Mouse (Mus musculus) bone marrow, adult 2 months (tissue): Measurements from ENCODE around the gene Ddah1. TPM values are rescaled to one million over a fixed set of nuclear protein-coding genes. Genes with fewer than 3 reads are reported as not detected.

Experiments used
- H3K27ac ChIP-seq: fragments of 200-500 bp; 2 replicates; pipeline ENCODE4 v1.5.1; 2012; ENCODE audit warnings: low read depth, mild to moderate bottlenecking, control low read depth, inconsistent platforms, low read length; ENCODE audit not compliant: control insufficient read depth, poor library complexity, insufficient read depth
- H3K4me1 ChIP-seq: fragments of 200-500 bp; 2 replicates; pipeline ENCODE4 v1.6.1; 2011; ENCODE audit warnings: low read length; ENCODE audit not compliant: control insufficient read depth, insufficient read depth
- H3K4me3 ChIP-seq: fragments of 200-500 bp; replicated peaks from 2 replicates; pipeline ENCODE3; 2011; ENCODE audit warnings: mild to moderate bottlenecking, low read depth, low read length, control low read depth; ENCODE audit not compliant: control insufficient read depth
- CTCF ChIP-seq: fragments of 200-500 bp; IDR thresholded peaks from 2 replicates; pipeline ENCODE4 v1.5.1; 2011; ENCODE audit warnings: low read length, control low read depth; ENCODE audit not compliant: control insufficient read depth, insufficient read depth
- POLR2A ChIP-seq: fragments of 200-500 bp; IDR thresholded peaks from 2 replicates; pipeline ENCODE4 v1.6.1; 2011; ENCODE audit warnings: low read depth, mild to moderate bottlenecking, control low read depth, low read length, borderline replicate concordance; ENCODE audit not compliant: control insufficient read depth
- WGBS: fragments of 180-500 bp; shearing (Covaris S2); methylation state at CpG from one replicate; pipeline ENCODE4 v1.1.7; 2018; 5-methylcytosine and 5-hydroxymethylcytosine counted together
- polyA plus RNA-seq: library from polyadenylated mRNA; stranded (reverse); fragments of >200 nt; gene quantifications from 2 replicates; pipeline ENCODE4 v1.2.4, GENCODE M21; 2011; ENCODE audit warnings: low replicate concordance; ENCODE audit not compliant: missing spikeins, insufficient read depth, insufficient read length

Ddah1 gene
- polyA plus RNA-seq, 1 experiment, result 2.4 TPM

- Histone ChIP-seq H3K27ac (no peak overlapping the region), H3K4me3 (no peak overlapping the region), H3K4me1 (no peaks in the 10 kb centered on the region)
- WGBS, result 80% methylated on average over 5 of the region's 5 CpGs
- TF ChIP-seq CTCF (no peak), POLR2A (no peak)
These were observed 93.6 kb downstream of the Ddah1 start for GRCm38 (mm10) chr3:145852041-145852440.

GRCm38 (mm10) chr3:145852800-145853199 is 94.3 kb downstream of the Ddah1 start:
- WGBS, result 32% methylated on average over 4 of the region's 4 CpGs
- Histone ChIP-seq H3K27ac (no peak overlapping the region), H3K4me3 (no peak overlapping the region), H3K4me1 (no peaks in the 10 kb centered on the region)
- no peak for TF ChIP-seq POLR2A
- no peak for TF ChIP-seq CTCF

GRCm38 (mm10) chr3:145853713-145854112 is 95.2 kb downstream of the Ddah1 start:
- no peak for TF ChIP-seq POLR2A
- TF ChIP-seq CTCF, result no peak
- H3K27ac ChIP-seq, result no peak overlapping the region
- 84% methylated on average over 4 of the region's 4 CpGs for WGBS
- no peak overlapping the region for H3K4me3 ChIP-seq
- H3K4me1 ChIP-seq, result no peaks in the 10 kb centered on the region

GRCm38 (mm10) chr3:145854427-145854826 is 96.0 kb downstream of the Ddah1 start:
- 76% methylated on average over 5 of the region's 5 CpGs for WGBS
- TF ChIP-seq CTCF (no peak), POLR2A (no peak)
- H3K4me3 ChIP-seq, result no peak overlapping the region
- H3K27ac ChIP-seq, result no peak overlapping the region
- H3K4me1 ChIP-seq, result no peaks in the 10 kb centered on the region

GRCm38 (mm10) chr3:145855299-145855698 is 96.8 kb downstream of the Ddah1 start:
- Histone ChIP-seq H3K4me1 (no peaks in the 10 kb centered on the region), H3K27ac (no peak overlapping the region), H3K4me3 (no peak overlapping the region)
- no peak for TF ChIP-seq POLR2A
- no peak for TF ChIP-seq CTCF
- 80% methylated on average over 6 of the region's 6 CpGs for WGBS

GRCm38 (mm10) chr3:145858388-145858787 is 99.9 kb downstream of the Ddah1 start:
- TF ChIP-seq POLR2A (no peak), CTCF (no peak)
- H3K4me3 ChIP-seq, result no peak overlapping the region
- H3K4me1 ChIP-seq, result no peaks in the 10 kb centered on the region
- H3K27ac ChIP-seq, result no peak overlapping the region
- 93% methylated on average over 5 of the region's 5 CpGs for WGBS

GRCm38 (mm10) chr3:145862521-145862920 is 104.0 kb downstream of the Ddah1 start:
- no peaks in the 10 kb centered on the region for H3K4me1 ChIP-seq
- 68% methylated on average over 4 of the region's 4 CpGs for WGBS
- TF ChIP-seq POLR2A (no peak), CTCF (no peak)
- H3K27ac ChIP-seq, result no peak overlapping the region
- H3K4me3 ChIP-seq, result no peak overlapping the region

DNA sequence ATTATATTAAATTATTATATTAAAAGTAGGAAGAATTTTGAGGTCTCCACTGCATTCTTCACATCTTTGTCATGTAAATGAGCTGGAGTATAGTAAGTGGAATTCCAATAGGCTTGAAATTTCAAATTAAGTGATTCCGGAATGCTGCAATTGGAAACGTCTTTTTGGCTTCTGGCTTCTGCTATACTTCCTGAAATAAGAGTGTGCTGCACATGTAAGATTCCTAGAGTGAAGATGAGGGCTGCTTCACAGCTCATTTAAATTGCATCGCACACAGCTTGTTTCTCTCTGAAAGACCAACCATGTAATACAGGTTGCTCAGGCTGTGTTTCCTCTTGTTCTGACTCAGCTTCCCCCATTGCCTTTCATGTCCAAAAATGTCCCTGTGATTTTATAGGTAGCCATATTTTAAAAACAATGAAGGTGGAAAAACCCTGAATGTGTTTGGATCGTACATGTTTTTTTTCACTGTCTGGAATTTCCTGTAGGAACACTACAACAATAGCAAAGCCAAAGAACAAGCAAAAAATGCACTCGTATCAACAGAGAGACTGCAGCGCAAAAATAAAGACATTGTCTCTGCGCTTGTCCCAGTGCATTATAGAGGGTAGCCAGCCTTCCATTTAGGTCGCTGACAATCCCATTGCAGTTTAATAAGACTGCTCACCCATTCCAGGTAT is 105.7 kb downstream of the Ddah1 start:
- Histone ChIP-seq H3K27ac (no peak overlapping the region), H3K4me1 (no peaks in the 10 kb centered on the region), H3K4me3 (no peak overlapping the region)
- TF ChIP-seq CTCF, result no peak
- no peak for TF ChIP-seq POLR2A
- 70% methylated on average over 8 of the region's 8 CpGs for WGBS

- WGBS, result 92% methylated on average over 7 of the region's 10 CpGs
- no peaks in the 10 kb centered on the region for H3K4me1 ChIP-seq
- H3K27ac ChIP-seq, result no peak overlapping the region
- TF ChIP-seq CTCF, result no peak
- no peak for TF ChIP-seq POLR2A
- no peak overlapping the region for H3K4me3 ChIP-seq
These were observed 106.3 kb downstream of the Ddah1 start for GRCm38 (mm10) chr3:145864713-145865233.
